Mouse (Mus musculus): Measurements from ENCODE around the gene Paqr9. TPM values are rescaled to one million over a fixed set of nuclear protein-coding genes. Genes with fewer than 3 reads are reported as not detected.
A peak's percentile ranks its signal among the peaks of the same experiment; 100 is the strongest.

The Paqr9 gene
- polyA plus RNA-seq, 1 experiment from 2014 or later: 0.09 TPM

GRCm38 (mm10) chr9:95570604-95571003 is 11.1 kb downstream of the Paqr9 start:
- H3K4me1 ChIP-seq: no peaks in the 10 kb centered on the region
- 0 out of 2 replicates have a peak, but pooled peaks cover 5% of the 10 kb centered on the region for H3K27me3 ChIP-seq (ENCODE audit: low read depth, poor library complexity, severe bottlenecking)
- no peaks in the 10 kb centered on the region for H3K36me3 ChIP-seq
- H3K4me3 ChIP-seq: no peak overlapping the region
- no peak overlapping the region for H3K27ac ChIP-seq
- WGBS: 90% methylated on average over 4 of the region's 4 CpGs
- no peaks in the 10 kb centered on the region for H3K9me3 ChIP-seq (replicated peaks)
- no peak for DNase-seq (ENCODE audit: low spot score)

DNA sequence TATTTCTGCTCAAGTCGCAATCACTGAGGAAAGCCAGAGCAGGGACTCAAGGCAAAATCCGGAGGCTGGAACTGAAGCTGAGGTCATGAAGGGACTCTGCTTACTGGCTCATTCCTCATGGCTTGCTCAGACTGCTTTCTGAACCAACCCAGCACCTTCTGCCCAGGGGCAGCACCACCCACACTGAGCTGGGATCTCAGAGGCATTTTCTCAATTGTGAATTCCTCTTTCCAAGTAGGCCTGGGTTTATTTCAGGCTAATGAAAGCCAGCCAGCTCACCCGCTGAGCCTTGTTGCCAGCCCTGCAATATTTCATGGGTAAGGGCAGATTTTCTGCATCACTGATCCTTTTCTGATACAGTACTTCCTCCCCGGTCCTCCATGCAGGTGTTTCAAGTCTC is 12.0 kb downstream of the Paqr9 start:
- DNase-seq (ENCODE audit: low spot score): no peak
- Histone ChIP-seq H3K4me3 (no peak overlapping the region), H3K27ac (no peak overlapping the region), H3K27me3 (ENCODE audit: low read depth, poor library complexity, severe bottlenecking) (0 out of 2 replicates have a peak, but pooled peaks cover 5% of the 10 kb centered on the region), H3K9me3 (replicated peaks) (no peaks in the 10 kb centered on the region), H3K36me3 (no peaks in the 10 kb centered on the region), H3K4me1 (no peaks in the 10 kb centered on the region)
- WGBS: 90% methylated on average over 4 of the region's 4 CpGs

DNA sequence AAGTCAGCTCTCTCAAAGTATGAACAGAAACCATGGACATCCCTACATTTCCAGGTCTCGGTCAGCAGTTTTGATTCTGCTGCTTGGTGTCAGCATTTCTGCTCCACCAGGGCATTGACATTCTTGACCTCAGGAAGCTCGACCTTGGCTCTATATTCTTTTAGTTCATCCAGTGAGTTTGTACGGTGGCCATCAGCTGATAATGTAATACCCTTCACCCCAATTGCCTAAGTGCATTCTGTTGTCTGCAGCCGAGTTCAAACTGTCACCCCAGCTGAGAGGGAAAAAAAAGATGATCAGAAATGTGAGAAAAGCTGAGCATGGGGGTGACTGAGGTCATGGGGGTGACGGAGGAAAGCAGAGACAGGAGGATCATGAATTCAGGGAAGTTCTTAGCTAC is 13.1 kb downstream of the Paqr9 start:
- 78% methylated on average over 5 of the region's 5 CpGs for WGBS
- no peaks in the 10 kb centered on the region for H3K36me3 ChIP-seq
- no peak for DNase-seq (ENCODE audit: low spot score)
- no peak overlapping the region for H3K27ac ChIP-seq
- H3K9me3 ChIP-seq (replicated peaks): no peaks in the 10 kb centered on the region
- no peak overlapping the region for H3K4me3 ChIP-seq
- no peaks in the 10 kb centered on the region for H3K4me1 ChIP-seq
- no peaks in the 10 kb centered on the region for H3K27me3 ChIP-seq (ENCODE audit: low read depth, poor library complexity, severe bottlenecking)

DNA sequence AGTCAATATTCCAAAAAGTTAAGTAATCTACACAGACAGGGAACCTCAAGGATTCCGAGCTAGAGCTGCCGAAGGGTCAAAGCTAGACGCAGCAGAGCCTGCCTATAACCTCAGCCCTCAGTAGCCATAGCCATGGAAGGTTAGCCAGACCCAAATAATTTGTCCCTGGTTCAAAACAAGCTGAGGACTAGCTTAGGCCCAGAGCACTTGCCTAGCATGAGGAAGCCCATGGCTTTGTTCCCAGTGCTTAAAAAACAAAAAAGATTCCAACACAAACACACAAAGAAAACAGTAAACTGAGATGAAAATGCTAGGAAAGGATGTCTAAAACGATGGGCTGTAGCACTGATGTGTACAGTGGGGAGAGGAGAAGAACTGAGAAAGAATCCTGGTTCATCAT is 14.7 kb downstream of the Paqr9 start:
- no peak for DNase-seq (ENCODE audit: low spot score)
- Histone ChIP-seq H3K4me3 (no peak overlapping the region), H3K9me3 (replicated peaks) (no peaks in the 10 kb centered on the region), H3K36me3 (no peaks in the 10 kb centered on the region), H3K27me3 (ENCODE audit: low read depth, poor library complexity, severe bottlenecking) (no peaks in the 10 kb centered on the region), H3K4me1 (no peaks in the 10 kb centered on the region), H3K27ac (no peak overlapping the region)
- WGBS: 89% methylated on average over 4 of the region's 4 CpGs

GRCm38 (mm10) chr9:95577502-95577901 is 18.0 kb downstream of the Paqr9 start:
- peaks cover 17% of the 10 kb centered on the region for H3K4me1 ChIP-seq
- H3K9me3 ChIP-seq (replicated peaks): no peaks in the 10 kb centered on the region
- H3K36me3 ChIP-seq: no peaks in the 10 kb centered on the region
- H3K27ac ChIP-seq: no peak overlapping the region
- H3K4me3 ChIP-seq: no peak overlapping the region
- peaks cover 14% of the 10 kb centered on the region for H3K27me3 ChIP-seq (ENCODE audit: low read depth, poor library complexity, severe bottlenecking)
- DNase-seq (ENCODE audit: low spot score): no peak
- WGBS: 90% methylated on average over 6 of the region's 6 CpGs

DNA sequence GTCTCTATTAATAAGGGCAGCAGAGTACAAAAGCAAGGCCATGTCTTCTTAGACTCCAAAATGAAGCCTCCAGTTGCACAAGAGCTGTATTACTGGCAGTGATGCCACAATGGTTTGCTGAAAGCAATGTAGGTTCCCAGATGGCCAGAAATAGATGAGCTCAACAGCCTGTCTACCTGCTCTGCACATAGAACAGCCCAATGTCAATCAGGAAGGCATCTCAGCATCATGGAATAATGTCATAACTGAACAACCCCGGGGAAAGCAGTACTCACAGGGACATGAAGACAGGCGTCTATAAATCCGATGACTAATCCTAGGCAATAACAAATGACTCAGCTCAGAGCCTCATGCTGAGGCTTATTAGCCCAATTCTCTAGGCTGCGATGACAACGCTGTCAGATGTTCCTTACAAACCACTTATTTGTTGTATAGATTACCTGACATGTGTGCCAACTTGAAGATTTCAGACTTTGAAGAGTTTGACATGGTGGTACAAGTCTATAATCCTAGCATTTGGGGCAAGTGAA is 19.0 kb downstream of the Paqr9 start:
- DNase-seq (ENCODE audit: low spot score): no peak
- Histone ChIP-seq H3K27me3 (ENCODE audit: low read depth, poor library complexity, severe bottlenecking) (peaks cover 14% of the 10 kb centered on the region), H3K4me1 (peaks cover 18% of the 10 kb centered on the region), H3K36me3 (no peaks in the 10 kb centered on the region), H3K9me3 (replicated peaks) (no peaks in the 10 kb centered on the region), H3K27ac (no peak overlapping the region), H3K4me3 (no peak overlapping the region)
- WGBS: 89% methylated on average over 5 of the region's 5 CpGs

- Histone ChIP-seq H3K27ac (peak overlapping the region; percentile 53), H3K27me3 (ENCODE audit: low read depth, poor library complexity, severe bottlenecking) (peaks cover 14% of the 10 kb centered on the region), H3K4me1 (peaks cover 22% of the 10 kb centered on the region), H3K9me3 (replicated peaks) (no peaks in the 10 kb centered on the region), H3K4me3 (0 out of 2 replicates have a peak overlapping the region, but pooled peaks have one; percentile 45), H3K36me3 (no peaks in the 10 kb centered on the region)
- no peak for DNase-seq (ENCODE audit: low spot score)
- WGBS: 58% methylated on average over 16 of the region's 16 CpGs
These were observed 21.7 kb downstream of the Paqr9 start for GRCm38 (mm10) chr9:95581021-95581757.

DNA sequence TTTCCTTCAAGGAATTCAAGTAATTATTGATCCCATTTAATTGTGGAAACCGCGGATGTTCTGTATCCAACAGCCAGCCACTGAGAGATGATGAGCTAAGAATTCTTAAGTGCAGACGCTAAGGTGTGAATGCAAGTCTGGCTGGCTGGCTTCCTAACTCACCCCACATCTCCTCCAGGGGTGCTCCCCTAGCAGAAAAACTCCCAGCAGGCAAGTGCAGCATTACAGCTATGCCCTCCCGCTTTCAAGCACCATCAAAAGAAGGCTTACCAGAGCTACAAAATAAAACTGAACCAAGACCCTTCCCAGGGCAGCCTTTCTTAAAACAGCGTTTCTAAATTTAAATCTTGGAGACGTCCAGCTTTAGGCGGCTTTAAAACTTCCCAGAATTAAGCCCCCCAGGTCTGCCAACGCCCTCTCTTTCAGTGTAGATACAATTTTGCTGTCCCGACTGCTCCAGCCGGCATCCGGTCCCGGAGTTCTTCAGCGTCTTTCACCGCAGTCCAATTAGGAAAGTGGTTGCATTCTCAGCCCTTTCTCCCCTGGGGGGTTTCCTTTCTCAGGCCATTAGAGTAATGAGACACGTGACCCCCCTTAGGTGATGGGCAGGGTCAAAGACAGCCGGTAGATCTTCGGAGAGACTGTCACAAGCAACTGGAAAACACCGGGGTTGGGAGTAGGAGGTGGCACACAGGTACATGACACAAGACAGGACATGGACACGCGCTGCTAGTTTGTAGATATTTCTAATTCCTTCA is 22.5 kb downstream of the Paqr9 start:
- peak; percentile 62 for DNase-seq (ENCODE audit: low spot score)
- Histone ChIP-seq H3K9me3 (replicated peaks) (no peaks in the 10 kb centered on the region), H3K4me3 (peak overlapping the region; percentile 45), H3K27me3 (ENCODE audit: low read depth, poor library complexity, severe bottlenecking) (peaks cover 14% of the 10 kb centered on the region), H3K4me1 (peaks cover 22% of the 10 kb centered on the region), H3K36me3 (no peaks in the 10 kb centered on the region), H3K27ac (peak overlapping the region; percentile 53)
- WGBS: 13% methylated on average over 20 of the region's 20 CpGs

- DNase-seq (ENCODE audit: low spot score): no peak
- H3K36me3 ChIP-seq: no peaks in the 10 kb centered on the region
- no peaks in the 10 kb centered on the region for H3K9me3 ChIP-seq (replicated peaks)
- peak overlapping the region; percentile 53; the same call in 1 of the 2 replicates for H3K27ac ChIP-seq
- H3K4me3 ChIP-seq: peak overlapping the region; percentile 45
- peaks cover 14% of the 10 kb centered on the region for H3K27me3 ChIP-seq (ENCODE audit: low read depth, poor library complexity, severe bottlenecking)
- H3K4me1 ChIP-seq: peaks cover 22% of the 10 kb centered on the region
- 17% methylated on average over 8 of the region's 8 CpGs for WGBS
These were observed 23.1 kb downstream of the Paqr9 start for GRCm38 (mm10) chr9:95582555-95582954.

DNA sequence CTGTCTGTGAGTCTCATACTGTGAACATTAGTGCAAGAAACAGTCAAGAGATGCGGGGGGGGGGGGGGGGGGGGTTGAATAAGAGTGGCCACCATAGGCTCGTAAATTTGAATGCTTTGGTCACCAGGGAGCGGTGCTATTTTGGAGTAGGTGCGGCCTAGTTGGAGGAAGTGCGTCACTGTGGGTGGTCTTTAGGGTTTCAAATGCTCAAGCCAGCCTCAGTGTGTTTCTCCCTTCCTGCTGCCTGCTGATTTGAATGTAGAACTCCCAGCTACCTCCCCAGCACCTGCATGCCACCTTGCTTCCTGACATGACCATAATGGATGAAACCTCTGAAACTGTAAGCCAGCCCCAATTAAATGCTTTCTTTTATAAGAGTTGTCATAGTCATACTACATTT is 26.6 kb downstream of the Paqr9 start:
- Histone ChIP-seq H3K27ac (no peak overlapping the region), H3K36me3 (no peaks in the 10 kb centered on the region), H3K4me3 (no peak overlapping the region), H3K4me1 (peaks cover 20% of the 10 kb centered on the region), H3K9me3 (replicated peaks) (no peaks in the 10 kb centered on the region), H3K27me3 (ENCODE audit: low read depth, poor library complexity, severe bottlenecking) (peaks cover 12% of the 10 kb centered on the region)
- 80% methylated on average over 5 of the region's 5 CpGs for WGBS
- DNase-seq (ENCODE audit: low spot score): no peak

- H3K4me1 ChIP-seq: peaks cover 4% of the 10 kb centered on the region; the same call in 1 of the 2 replicates
- H3K27ac ChIP-seq: no peak overlapping the region
- no peaks in the 10 kb centered on the region for H3K36me3 ChIP-seq
- WGBS: 88% methylated on average over 7 of the region's 7 CpGs
- H3K27me3 ChIP-seq (ENCODE audit: low read depth, poor library complexity, severe bottlenecking): no peaks in the 10 kb centered on the region
- no peaks in the 10 kb centered on the region for H3K9me3 ChIP-seq (replicated peaks)
- no peak for DNase-seq (ENCODE audit: low spot score)
- no peak overlapping the region for H3K4me3 ChIP-seq
These were observed 28.6 kb downstream of the Paqr9 start for GRCm38 (mm10) chr9:95588070-95588469.

DNA sequence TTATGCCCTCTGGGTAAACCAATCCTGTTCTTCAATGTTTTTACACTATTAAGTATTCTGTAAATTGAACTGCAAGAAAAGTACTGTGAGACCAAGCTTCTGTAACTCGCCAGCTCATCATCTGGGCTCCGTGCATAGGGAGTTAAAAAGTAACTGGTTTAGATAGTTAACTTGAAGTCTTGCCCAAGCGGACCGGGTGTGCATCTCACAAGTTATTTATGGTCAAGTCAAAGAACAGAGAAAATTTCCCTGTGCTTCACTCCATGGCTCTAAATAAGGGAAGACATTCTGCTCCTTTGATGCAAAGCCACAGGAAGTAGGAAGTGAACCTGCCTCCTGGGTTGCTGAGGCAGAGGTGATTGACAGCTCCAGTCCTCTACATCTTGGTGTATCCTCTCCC is 34.8 kb downstream of the Paqr9 start:
- Histone ChIP-seq H3K4me3 (no peak overlapping the region), H3K9me3 (replicated peaks) (no peaks in the 10 kb centered on the region), H3K27ac (no peak overlapping the region), H3K27me3 (ENCODE audit: low read depth, poor library complexity, severe bottlenecking) (0 out of 2 replicates have a peak, but pooled peaks cover 6% of the 10 kb centered on the region), H3K4me1 (peaks cover 9% of the 10 kb centered on the region), H3K36me3 (no peaks in the 10 kb centered on the region)
- WGBS: 80% methylated on average over 4 of the region's 4 CpGs
- DNase-seq (ENCODE audit: low spot score): no peak
